25 mouse cellular contexts compared by ENCODE assay signal in genomic region chr5:92107282-92107681, GRCm38 (mm10). TPM values are rescaled to one million over a fixed set of nuclear protein-coding genes. Genes with fewer than 3 reads are reported as not detected.
DNase-seq lines count a peak whose midpoint lies in the region; ATAC-seq and TF ChIP-seq lines count a peak whose summit lies in the region.
"Had no signal": no experiment of that assay in that cellular context is flagged by ENCODE, and none has a peak within 500 bp of the region (broad histone marks: within the 10 kb centered on the region; RNA-seq: fewer than 3 reads in every experiment).

No protein-coding gene starts in this region.

- no peak overlapping the region for H3K4me3 ChIP-seq in heart, embryonic 10.5 days
- 0 out of 2 replicates have a peak overlapping the region, but pooled peaks have one; percentile 60 for H3K4me3 ChIP-seq in E14TG2a.4 (replicated peaks; ENCODE audit: low read length)
- no peak overlapping the region for H3K4me3 ChIP-seq in bone marrow macrophage, adult 2 months (ENCODE audit: insufficient read depth, low read length)
- H3K4me3 ChIP-seq: embryonic facial prominence, embryonic 12.5 days; heart, embryonic 13.5 days; layer of hippocampus, adult 2 months; stomach, embryonic 15.5 days had no signal

- TF ChIP-seq CTCF in E14TG2a.4 (conservative IDR thresholded peaks at IDR 0.05; ENCODE audit: low read length), result no peak
- no peak for TF ChIP-seq CTCF in bone marrow macrophage, adult 2 months (IDR thresholded peaks at IDR 0.05; ENCODE audit: low read depth, low read length)

- TF ChIP-seq POLR2A in bone marrow macrophage, adult 2 months (IDR thresholded peaks at IDR 0.05; ENCODE audit: borderline replicate concordance, low read depth, low read length), result no peak

- no peaks in the 10 kb centered on the region for H3K27me3 ChIP-seq in heart, embryonic 10.5 days (ENCODE audit: insufficient read depth, poor library complexity, severe bottlenecking)
- H3K27me3 ChIP-seq in E14TG2a.4 (ENCODE audit: insufficient read depth, low read length), result no peaks in the 10 kb centered on the region
- H3K27me3 ChIP-seq: embryonic facial prominence, embryonic 12.5 days; heart, embryonic 13.5 days; stomach, embryonic 15.5 days had no signal

- WGBS in heart, embryonic 10.5 days, result 80% methylated on average over 4 of the region's 4 CpGs

- peak; percentile 67 for ATAC-seq in megakaryocyte, adult 5-6 weeks (ENCODE audit: poor library complexity, severe bottlenecking)
- ATAC-seq: inflammation-experienced regulatory T-cells, adult 6 months; midbrain, embryonic 16.5 days had no signal

- peak; percentile 32 to 40 for DNase-seq in heart, adult 9 months (ENCODE audit: low spot score in 2 of 2)
- no peak for DNase-seq in heart, embryonic 10.5 days (ENCODE audit: low spot score)
- DNase-seq in urinary bladder, adult 18-20 months (ENCODE audit: low spot score in 2 of 2), result no peak
- DNase-seq in thymus, postnatal 0 days (ENCODE audit: low spot score), result no peak
- DNase-seq: adrenal gland, postnatal 36 days; cerebellum, adult 11-12 months; cerebellum, postnatal 10 days; heart, postnatal 14 days; kidney, adult 18-20 months; layer of hippocampus, postnatal 36 days; lung, adult 18-20 months; lung, postnatal 14 days; right cerebral cortex, adult 18-20 months; right cerebral cortex, postnatal 4 days had no signal

- H3K9me3 ChIP-seq in heart, embryonic 10.5 days, result no peaks in the 10 kb centered on the region
- no peaks in the 10 kb centered on the region for H3K9me3 ChIP-seq in E14TG2a.4 (ENCODE audit: low read length)
- H3K9me3 ChIP-seq: embryonic facial prominence, embryonic 12.5 days; heart, embryonic 13.5 days; stomach, embryonic 15.5 days had no signal

- H3K27ac ChIP-seq in heart, embryonic 10.5 days, result no peak overlapping the region
- peak overlapping the region; percentile 93 for H3K27ac ChIP-seq in bone marrow macrophage, adult 2 months (ENCODE audit: insufficient read depth, low read depth, low read length)
- H3K27ac ChIP-seq: embryonic facial prominence, embryonic 12.5 days; heart, embryonic 13.5 days; hindbrain, embryonic 14.5 days; kidney, postnatal 0 days; layer of hippocampus, adult 2 months; stomach, embryonic 15.5 days had no signal

- no peaks in the 10 kb centered on the region for H3K36me3 ChIP-seq in heart, embryonic 10.5 days
- no peaks in the 10 kb centered on the region for H3K36me3 ChIP-seq in E14TG2a.4 (ENCODE audit: insufficient read depth, low read length)
- H3K36me3 ChIP-seq: embryonic facial prominence, embryonic 12.5 days; heart, embryonic 13.5 days; stomach, embryonic 15.5 days had no signal

- peaks cover 22% of the 10 kb centered on the region; the same call in 1 of the 2 replicates for H3K4me1 ChIP-seq in heart, embryonic 10.5 days
- peaks cover 79% of the 10 kb centered on the region for H3K4me1 ChIP-seq in E14TG2a.4 (replicated peaks; ENCODE audit: low read depth, low read length)
- H3K4me1 ChIP-seq in bone marrow macrophage, adult 2 months (ENCODE audit: control insufficient read depth, insufficient read depth, low read length), result peaks cover 35% of the 10 kb centered on the region

RNA-seq across cellular contexts. Expression of gene G3bp2, which starts 23.8 kb away (rescaled TPM):
- 207 and 210 TPM in 2 replicates for polyA plus RNA-seq in heart, embryonic 10.5 days (2016; fragmentation: Nextera tagmentation; extraction: Ambion mirVana)
- polyA plus RNA-seq in bone marrow macrophage, adult 2 months (2012; ENCODE audit: insufficient read depth, insufficient read length, missing spikeins), result 100 and 112 TPM in 2 replicates
- 79.8 and 83.1 TPM in 2 replicates for total RNA-seq in megakaryocyte, adult 5-6 weeks (2015)
- 107 and 112 TPM in 2 replicates for total RNA-seq in megakaryocyte, adult 5-6 weeks (2017)
- polyA plus RNA-seq in thymus, postnatal 0 days (2015; fragmentation: Nextera tagmentation; extraction: Ambion mirVana), result 239 and 240 TPM in 2 replicates

RNA-seq across cellular contexts. Expression of gene Uso1, which starts 30.5 kb away (rescaled TPM):
- polyA plus RNA-seq in heart, embryonic 10.5 days (2016; fragmentation: Nextera tagmentation; extraction: Ambion mirVana), result 40.4 and 48.9 TPM in 2 replicates
- 44.4 and 47.3 TPM in 2 replicates for polyA plus RNA-seq in bone marrow macrophage, adult 2 months (2012; ENCODE audit: insufficient read depth, insufficient read length, missing spikeins)
- 55.8 and 56.5 TPM in 2 replicates for total RNA-seq in megakaryocyte, adult 5-6 weeks (2015)
- 20.9 and 29.7 TPM in 2 replicates for total RNA-seq in megakaryocyte, adult 5-6 weeks (2017)
- polyA plus RNA-seq in thymus, postnatal 0 days (2015; fragmentation: Nextera tagmentation; extraction: Ambion mirVana), result 32.6 and 43.5 TPM in 2 replicates

Comparison
In these comparisons a context has a peak if more than half of its experiments do, and no peak if none do; other contexts are left out.
1. DNase-seq: peak in heart, adult 9 months (2 of 2); none in heart, embryonic 10.5 days (single experiment), urinary bladder, adult 18-20 months (0 of 2) and thymus, postnatal 0 days (single experiment).